Mouse (Mus musculus) small intestine, adult 2 months (tissue): ENCODE results near the gene Slc17a7. TPM values are rescaled to one million over a fixed set of nuclear protein-coding genes. Genes with fewer than 3 reads are reported as not detected.

Experiments used
- H3K27ac ChIP-seq: fragments of 200-500 bp; 2 replicates; pipeline ENCODE4 v1.5.1; 2012; ENCODE audit warnings: low read depth, low read length, control low read depth, inconsistent platforms; ENCODE audit not compliant: insufficient read depth
- H3K27me3 ChIP-seq: fragments of 200-500 bp; 2 replicates; pipeline ENCODE4 v1.6.1; 2012; ENCODE audit warnings: mild to moderate bottlenecking, moderate library complexity, low read length, inconsistent platforms; ENCODE audit not compliant: control insufficient read depth, insufficient read depth
- H3K36me3 ChIP-seq: fragments of 200-500 bp; 2 replicates; pipeline ENCODE4 v1.6.1; 2012; ENCODE audit warnings: mild to moderate bottlenecking, low read length, control low read depth, inconsistent platforms; ENCODE audit not compliant: control insufficient read depth, insufficient read depth
- H3K4me1 ChIP-seq: fragments of 200-500 bp; 2 replicates; pipeline ENCODE4 v1.6.1; 2012; ENCODE audit warnings: low read length, inconsistent platforms, mixed read lengths; ENCODE audit not compliant: control insufficient read depth, insufficient read depth, insufficient read length
- H3K4me3 ChIP-seq: fragments of 200-500 bp; 2 replicates; pipeline ENCODE4 v1.5.1; 2012; ENCODE audit warnings: low read depth, mild to moderate bottlenecking, control low read depth, inconsistent platforms, low read length, moderate library complexity
- CTCF ChIP-seq: fragments of 200-500 bp; IDR thresholded peaks from 2 replicates; pipeline ENCODE4 v1.5.1; 2012; ENCODE audit warnings: low read depth, mild to moderate bottlenecking, control low read depth, inconsistent platforms, low read length, moderate library complexity, mixed read lengths; ENCODE audit not compliant: insufficient replicate concordance, insufficient read length; ENCODE audit errors: extremely low read depth
- POLR2A ChIP-seq: fragments of 200-500 bp; IDR thresholded peaks from 2 replicates; pipeline ENCODE4 v1.6.1; 2012; ENCODE audit warnings: low read depth, mild to moderate bottlenecking, control low read depth, inconsistent platforms, low read length, moderate library complexity
- WGBS: fragments of 180-500 bp; shearing (Covaris S2); methylation state at CpG from one replicate; pipeline ENCODE4 v1.1.7; 2018; 5-methylcytosine and 5-hydroxymethylcytosine counted together
- polyA plus RNA-seq: library from polyadenylated mRNA; depleted of rRNA; stranded (reverse); fragments of >200 nt; gene quantifications from 2 replicates; pipeline ENCODE4 v1.2.3, GENCODE M21; 2012

Slc17a7 gene
- polyA plus RNA-seq, 1 experiment: 0.09 TPM

GRCm38 (mm10) chr7:45161612-45162473 lies 1.9 kb upstream of the Slc17a7 start:
- Histone ChIP-seq H3K4me3 (peak overlapping the region; percentile 61), H3K27me3 (peaks cover 31% of the 10 kb centered on the region), H3K27ac (no peak overlapping the region), H3K4me1 (no peaks in the 10 kb centered on the region; the same call in 1 of the 2 replicates), H3K36me3 (0 out of 2 replicates have a peak, but pooled peaks cover 2% of the 10 kb centered on the region)
- WGBS: 4% methylated on average over 35 of the region's 35 CpGs
- TF ChIP-seq POLR2A: no peak
- peak; percentile 75 for TF ChIP-seq CTCF

DNA sequence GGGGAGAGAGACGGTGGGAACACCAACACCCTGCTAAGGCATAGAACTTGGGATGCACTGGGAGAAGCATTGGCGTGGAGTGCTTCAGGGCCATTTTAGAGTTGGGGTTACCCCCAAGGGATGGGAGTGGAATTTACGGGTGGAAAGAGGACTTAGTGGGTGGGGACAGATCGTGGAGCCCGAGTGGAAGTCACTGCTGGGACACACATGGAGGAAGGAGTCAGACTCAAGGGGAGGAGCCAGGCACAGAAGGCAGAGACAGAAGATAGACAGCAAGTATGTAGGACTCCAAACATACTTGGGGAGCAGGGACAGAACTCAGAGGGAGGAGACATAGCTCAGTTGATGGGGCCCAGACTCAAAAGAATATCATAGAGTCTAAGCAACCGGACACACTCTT lies 1.2 kb upstream of the Slc17a7 start:
- Histone ChIP-seq H3K27me3 (peaks cover 37% of the 10 kb centered on the region), H3K4me1 (no peaks in the 10 kb centered on the region; the same call in 1 of the 2 replicates), H3K36me3 (0 out of 2 replicates have a peak, but pooled peaks cover 2% of the 10 kb centered on the region), H3K27ac (no peak overlapping the region), H3K4me3 (0 out of 2 replicates have a peak overlapping the region, but pooled peaks have one; percentile 61)
- 23% methylated on average over 6 of the region's 6 CpGs for WGBS
- no peak for TF ChIP-seq POLR2A
- no peak; the same call in 1 of the 2 replicates for TF ChIP-seq CTCF

DNA sequence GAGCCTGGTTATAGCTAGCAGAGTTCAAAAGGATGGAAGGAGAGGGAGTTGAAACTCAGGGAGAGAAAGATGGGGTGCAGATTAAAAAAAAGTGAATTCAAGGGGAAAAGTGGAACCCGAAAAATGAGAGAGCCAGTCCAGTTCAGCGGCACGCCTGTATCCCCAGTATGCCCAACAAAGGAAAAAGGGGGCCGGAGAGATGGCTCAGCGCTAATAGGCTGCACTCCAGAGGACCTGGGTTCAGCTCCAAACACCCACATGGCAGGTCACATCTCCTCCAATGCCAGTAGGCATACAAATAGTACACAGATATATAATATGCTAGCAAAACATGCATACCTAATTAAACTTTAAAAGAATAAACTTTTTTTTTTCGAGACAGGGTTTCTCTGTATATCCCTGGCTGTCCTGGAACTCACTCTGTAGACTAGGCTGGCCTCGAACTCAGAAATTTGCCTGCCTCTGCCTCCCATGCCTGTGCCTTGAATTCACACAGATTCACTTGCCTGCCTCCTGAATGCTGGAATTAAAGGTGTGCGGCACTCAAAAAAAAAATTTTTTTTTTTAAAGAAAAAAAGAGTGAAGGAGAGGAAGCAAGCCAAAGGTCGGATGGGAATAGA lies 643 bp upstream of the Slc17a7 start:
- WGBS: 71% methylated on average over 9 of the region's 9 CpGs
- 0 out of 2 replicates have a peak, but pooled peaks cover 2% of the 10 kb centered on the region for H3K36me3 ChIP-seq
- no peaks in the 10 kb centered on the region; the same call in 1 of the 2 replicates for H3K4me1 ChIP-seq
- H3K27ac ChIP-seq: no peak overlapping the region
- no peak overlapping the region for H3K4me3 ChIP-seq
- TF ChIP-seq CTCF (no peak), POLR2A (no peak)
- H3K27me3 ChIP-seq: peaks cover 43% of the 10 kb centered on the region

GRCm38 (mm10) chr7:45164833-45165232 lies 1.1 kb downstream of the Slc17a7 start:
- 66% methylated on average over 5 of the region's 5 CpGs for WGBS
- H3K36me3 ChIP-seq: no peaks in the 10 kb centered on the region
- peaks cover 3% of the 10 kb centered on the region; the same call in 1 of the 2 replicates for H3K4me1 ChIP-seq
- H3K27me3 ChIP-seq: peaks cover 56% of the 10 kb centered on the region
- H3K27ac ChIP-seq: no peak overlapping the region
- no peak for TF ChIP-seq POLR2A
- TF ChIP-seq CTCF: no peak
- no peak overlapping the region for H3K4me3 ChIP-seq

DNA sequence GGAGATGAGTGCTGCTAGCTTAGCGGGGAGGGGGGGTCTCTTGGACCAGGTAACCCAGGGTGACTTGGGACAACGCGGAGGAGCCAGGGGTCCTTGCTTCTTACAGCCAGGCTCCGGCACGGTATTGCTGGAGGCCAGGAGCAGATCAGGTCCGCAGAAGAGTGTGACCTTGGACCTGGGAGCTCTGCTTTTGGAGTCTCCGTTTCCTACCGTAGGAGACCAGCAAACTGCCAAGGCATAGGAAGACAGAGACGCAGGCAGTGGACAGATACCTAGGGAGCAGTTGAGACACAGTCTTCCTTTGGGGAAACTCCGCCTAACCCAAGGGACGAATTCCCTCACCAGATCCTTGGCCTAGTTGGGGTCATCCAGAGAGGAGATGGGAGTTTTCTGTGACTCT lies 2.0 kb downstream of the Slc17a7 start:
- TF ChIP-seq CTCF (no peak), POLR2A (no peak)
- Histone ChIP-seq H3K27me3 (peaks cover 62% of the 10 kb centered on the region), H3K36me3 (no peaks in the 10 kb centered on the region), H3K27ac (no peak overlapping the region), H3K4me1 (peaks cover 3% of the 10 kb centered on the region; the same call in 1 of the 2 replicates), H3K4me3 (no peak overlapping the region)
- WGBS: 62% methylated on average over 11 of the region's 11 CpGs

DNA sequence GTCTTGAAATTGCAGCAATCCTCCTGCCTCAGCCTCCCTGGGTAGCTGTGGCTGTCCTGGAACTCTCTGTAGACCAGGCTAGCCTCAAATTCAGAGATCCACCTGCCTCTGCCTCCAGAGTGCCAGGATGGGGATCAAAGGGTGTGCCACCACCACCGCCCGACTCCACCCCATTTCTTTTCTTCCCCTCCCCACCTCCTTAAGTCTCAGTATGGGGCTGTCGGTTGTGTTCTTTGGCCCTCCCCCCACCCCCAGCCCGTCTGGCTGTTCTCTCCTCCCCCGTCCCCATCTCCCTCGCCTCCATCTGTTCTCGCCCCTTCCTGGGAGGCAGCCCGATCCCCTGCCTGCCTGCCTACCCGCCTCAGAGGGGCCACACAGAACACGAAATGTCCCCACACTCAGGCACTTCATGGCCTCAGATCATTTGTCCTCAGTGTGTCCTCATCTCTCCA lies 3.2 kb downstream of the Slc17a7 start:
- TF ChIP-seq POLR2A (no peak), CTCF (no peak)
- Histone ChIP-seq H3K27me3 (peaks cover 62% of the 10 kb centered on the region), H3K36me3 (no peaks in the 10 kb centered on the region), H3K4me1 (peaks cover 3% of the 10 kb centered on the region; the same call in 1 of the 2 replicates), H3K4me3 (no peak overlapping the region), H3K27ac (no peak overlapping the region)
- 32% methylated on average over 10 of the region's 10 CpGs for WGBS
